Mouse (Mus musculus) gastrocnemius, postnatal 14 days (tissue): ENCODE data around the gene Tnik. TPM values are rescaled to one million over a fixed set of nuclear protein-coding genes. Genes with fewer than 3 reads are reported as not detected.

ENCODE experiments used
- DNase-seq: peaks from one replicate; pipeline ENCODE4 v3.0.0; 2021; ENCODE audit warnings: mixed read lengths
- intact Hi-C: fragments of 180-260 bp; cut with DNase I; formaldehyde crosslinking; loops from one replicate; pipeline ENCODE4 v1.15.1; 2025; ENCODE audit warnings: low total_unique reads
- total RNA-seq, 2 experiments: library from RNA; stranded (reverse); gene quantifications; 2 replicates each; pipeline ENCODE4 v1.2.3; 2021

Gene Tnik
- total RNA-seq, 2 experiments from 2014 or later = 52.7 to 55.8 TPM

GRCm38 (mm10) chr3:28385199-28385975 lies 122.4 kb downstream of the Tnik start:
- intact Hi-C loops = no loop called here
- DNase-seq = no peak

GRCm38 (mm10) chr3:28388540-28388939 lies 125.5 kb downstream of the Tnik start:
- DNase-seq = no peak
- intact Hi-C loops = no loop called here

- intact Hi-C loops = no loop called here
- no peak for DNase-seq
These were observed 127.2 kb downstream of the Tnik start for GRCm38 (mm10) chr3:28390183-28390582.

GRCm38 (mm10) chr3:28392542-28392941 lies 129.5 kb downstream of the Tnik start:
- DNase-seq = no peak
- intact Hi-C loops = no loop called here

- no peak for DNase-seq
- intact Hi-C loops = no loop called here
These were observed 135.8 kb downstream of the Tnik start for GRCm38 (mm10) chr3:28398781-28399180.

GRCm38 (mm10) chr3:28399593-28400216 lies 136.7 kb downstream of the Tnik start:
- intact Hi-C loops = loop anchor here (10.0 kb wide), 1 partner anchor 135 kb away; the partner anchor contains the start of gene Tnik
- DNase-seq = no peak

- no peak for DNase-seq
These were observed 138.3 kb downstream of the Tnik start for GRCm38 (mm10) chr3:28401335-28401734.

GRCm38 (mm10) chr3:28402221-28402620 lies 139.2 kb downstream of the Tnik start:
- intact Hi-C loops = loop anchor here (10.0 kb wide), 1 partner anchor 137 kb away; the partner anchor contains the start of gene Tnik

More at GRCm38 (mm10) chr3:28401335-28401734, 138.3 kb downstream of the Tnik start:
- intact Hi-C loops = loop anchor here (10.0 kb wide), 1 partner anchor 137 kb away; the partner anchor contains the start of gene Tnik

GRCm38 (mm10) chr3:28405391-28405790 lies 142.4 kb downstream of the Tnik start:
- intact Hi-C loops = loop anchor here (10.0 kb wide), 1 partner anchor 141 kb away; the partner anchor contains the start of gene Tnik
- no peak for DNase-seq

More at GRCm38 (mm10) chr3:28402221-28402620, 139.2 kb downstream of the Tnik start:
- DNase-seq = no peak

- peak; percentile 78 for DNase-seq
- intact Hi-C loops = loop anchor here (10.0 kb wide), 1 partner anchor 144 kb away; the partner anchor contains the start of gene Tnik
These were observed 145.9 kb downstream of the Tnik start for GRCm38 (mm10) chr3:28408859-28409459.

- intact Hi-C loops = no loop called here
- no peak for DNase-seq
These were observed 147.3 kb downstream of the Tnik start for GRCm38 (mm10) chr3:28410269-28410668.

GRCm38 (mm10) chr3:28415986-28416385 lies 153.0 kb downstream of the Tnik start:
- intact Hi-C loops = no loop called here
- DNase-seq = no peak

- no peak for DNase-seq
- intact Hi-C loops = no loop called here
These were observed 154.2 kb downstream of the Tnik start for GRCm38 (mm10) chr3:28417091-28417715.

GRCm38 (mm10) chr3:28420194-28420593 lies 157.2 kb downstream of the Tnik start:
- intact Hi-C loops = no loop called here
- DNase-seq = no peak

- intact Hi-C loops = no loop called here
- DNase-seq = no peak
These were observed 157.7 kb downstream of the Tnik start for GRCm38 (mm10) chr3:28420698-28421097.

GRCm38 (mm10) chr3:28421798-28422197 lies 158.8 kb downstream of the Tnik start:
- intact Hi-C loops = no loop called here
- no peak for DNase-seq

- no peak for DNase-seq
- intact Hi-C loops = no loop called here
These were observed 159.2 kb downstream of the Tnik start for GRCm38 (mm10) chr3:28422221-28422620.

- no peak for DNase-seq
- intact Hi-C loops = no loop called here
These were observed 162.9 kb downstream of the Tnik start for GRCm38 (mm10) chr3:28425911-28426310.

- no peak for DNase-seq
These were observed 168.4 kb downstream of the Tnik start for GRCm38 (mm10) chr3:28431459-28431858.

GRCm38 (mm10) chr3:28432321-28432720 lies 169.3 kb downstream of the Tnik start:
- DNase-seq = no peak

More at GRCm38 (mm10) chr3:28431459-28431858, 168.4 kb downstream of the Tnik start:
- intact Hi-C loops = no loop called here

More at GRCm38 (mm10) chr3:28432321-28432720, 169.3 kb downstream of the Tnik start:
- intact Hi-C loops = no loop called here
